Comparison of ENCODE assay signal across 12 mouse cellular contexts in genomic region chr8:115613946-115614584, GRCm38 (mm10).
A peak's percentile ranks its signal among the peaks of the same experiment; 100 is the strongest.
DNase-seq lines count a peak whose midpoint lies in the region; ATAC-seq and TF ChIP-seq lines count a peak whose summit lies in the region.
"Had no signal": no experiment of that assay in that cellular context is flagged by ENCODE, and none has a peak within 500 bp of the region (broad histone marks: within the 10 kb centered on the region; RNA-seq: fewer than 3 reads in every experiment).

No protein-coding gene starts in this region.

- WGBS in kidney, postnatal 0 days = 67% methylated on average over 5 of the region's 5 CpGs
- 81% methylated on average over 5 of the region's 5 CpGs for WGBS in midbrain, embryonic 13.5 days

- no peaks in the 10 kb centered on the region for H3K27me3 ChIP-seq in kidney, postnatal 0 days (ENCODE audit: insufficient read depth, low read length)
- H3K27me3 ChIP-seq in midbrain, embryonic 13.5 days = no peaks in the 10 kb centered on the region
- H3K27me3 ChIP-seq: midbrain, embryonic 12.5 days; neural tube, embryonic 12.5 days had no signal

- no peak for ATAC-seq in kidney, postnatal 0 days (replicated peaks; ENCODE audit: low FRiP score, low read depth)
- no peak for ATAC-seq in midbrain, embryonic 13.5 days

- no peaks in the 10 kb centered on the region for H3K36me3 ChIP-seq in kidney, postnatal 0 days (ENCODE audit: insufficient read depth, low read length)
- no peaks in the 10 kb centered on the region for H3K36me3 ChIP-seq in midbrain, embryonic 13.5 days
- H3K36me3 ChIP-seq: midbrain, embryonic 12.5 days; neural tube, embryonic 12.5 days had no signal

- H3K4me2 ChIP-seq in kidney, postnatal 0 days (ENCODE audit: low read length) = no peak overlapping the region
- no peak overlapping the region for H3K4me2 ChIP-seq in midbrain, embryonic 13.5 days (replicated peaks)
- H3K4me2 ChIP-seq: midbrain, embryonic 12.5 days; neural tube, embryonic 12.5 days had no signal

- H3K4me1 ChIP-seq in kidney, postnatal 0 days (replicated peaks; ENCODE audit: insufficient read depth, low read length) = no peaks in the 10 kb centered on the region
- no peaks in the 10 kb centered on the region for H3K4me1 ChIP-seq in midbrain, embryonic 13.5 days (replicated peaks)
- H3K4me1 ChIP-seq: midbrain, embryonic 12.5 days; neural tube, embryonic 12.5 days had no signal

- H3K9ac ChIP-seq in kidney, postnatal 0 days (ENCODE audit: low read depth, low read length) = no peak overlapping the region
- H3K9ac ChIP-seq in midbrain, embryonic 13.5 days (replicated peaks) = no peak overlapping the region
- H3K9ac ChIP-seq: liver, embryonic 14.5 days; midbrain, embryonic 12.5 days; neural tube, embryonic 12.5 days had no signal

- H3K4me3 ChIP-seq in kidney, postnatal 0 days (replicated peaks; ENCODE audit: low read depth, low read length) = no peak overlapping the region
- H3K4me3 ChIP-seq in midbrain, embryonic 13.5 days (replicated peaks) = no peak overlapping the region
- H3K4me3 ChIP-seq: midbrain, embryonic 12.5 days; neural tube, embryonic 12.5 days had no signal

- no peak for TF ChIP-seq CTCF in kidney, postnatal 0 days (IDR thresholded peaks at IDR 0.05; ENCODE audit: low read depth)

- no peak overlapping the region for H3K27ac ChIP-seq in kidney, postnatal 0 days
- no peak overlapping the region for H3K27ac ChIP-seq in midbrain, embryonic 13.5 days
- H3K27ac ChIP-seq: liver, embryonic 14.5 days; midbrain, embryonic 12.5 days; neural tube, embryonic 12.5 days had no signal

- no peaks in the 10 kb centered on the region for H3K9me3 ChIP-seq in kidney, postnatal 0 days (replicated peaks; ENCODE audit: low read length)
- H3K9me3 ChIP-seq in midbrain, embryonic 13.5 days = no peaks in the 10 kb centered on the region
- H3K9me3 ChIP-seq: midbrain, embryonic 12.5 days; neural tube, embryonic 12.5 days had no signal

- DNase-seq in adrenal gland, adult 2 months = peak; percentile 6
- no peak for DNase-seq in adrenal gland, adult 18-20 months (ENCODE audit: low spot score in 2 of 2)
- DNase-seq in kidney, postnatal 0 days (ENCODE audit: low spot score) = peak; percentile 40
- no peak for DNase-seq in kidney, adult 9 months
- DNase-seq in brain, adult 2 months (ENCODE audit: low read depth, low spot score) = peak; percentile 36
- peak; percentile 12 for DNase-seq in lung, postnatal 36 days
- DNase-seq in natural killer cell, adult 2 months (ENCODE audit: low spot score in 2 of 2) = no peak
- DNase-seq: cerebellum, adult 2 months had no signal

Comparison
In these comparisons a context has a peak if more than half of its experiments do, and no peak if none do; other contexts are left out.
1. DNase-seq: peak in adrenal gland, adult 2 months (single experiment), kidney, postnatal 0 days (single experiment), brain, adult 2 months (single experiment) and lung, postnatal 36 days (single experiment); none in adrenal gland, adult 18-20 months (0 of 2), kidney, adult 9 months (single experiment) and natural killer cell, adult 2 months (0 of 2).